Mouse (Mus musculus) thymus, postnatal 25 days (tissue): Measurements from ENCODE around the gene 4932415D10Rik.
A peak's percentile ranks its signal among the peaks of the same experiment; 100 is the strongest.

Source experiments
- DNase-seq: peaks from one replicate; pipeline ENCODE4 v3.0.0; 2022

The 4932415D10Rik gene

GRCm38 (mm10) chr10:82316482-82316881 is at the start of gene 4932415D10Rik:
4932415D10Rik (minus strand) TSS chr10:82316582.
- no peak for DNase-seq

- no peak for DNase-seq
Observed at GRCm38 (mm10) chr10:82361911-82362310, 45.5 kb upstream of the 4932415D10Rik start.

- no peak for DNase-seq
Observed at GRCm38 (mm10) chr10:82355401-82355800, 39.0 kb upstream of the 4932415D10Rik start.

- peak; percentile 89 for DNase-seq
Observed at GRCm38 (mm10) chr10:82354083-82355010, 38.0 kb upstream of the 4932415D10Rik start, which contains the start of gene Gm4924. Gm4924 (plus strand) TSS chr10:82354255.

- DNase-seq: no peak
Observed at GRCm38 (mm10) chr10:82329826-82330225, 13.4 kb upstream of the 4932415D10Rik start.

GRCm38 (mm10) chr10:82320134-82320533 is 3.8 kb upstream of the 4932415D10Rik start:
- DNase-seq: no peak

GRCm38 (mm10) chr10:82296440-82296839 is 19.9 kb downstream of the 4932415D10Rik start:
- DNase-seq: no peak

GRCm38 (mm10) chr10:82257331-82257730 is 59.1 kb downstream of the 4932415D10Rik start:
- no peak for DNase-seq

GRCm38 (mm10) chr10:82245021-82245420 is 71.4 kb downstream of the 4932415D10Rik start:
- no peak for DNase-seq

- DNase-seq: no peak
Observed at GRCm38 (mm10) chr10:82241401-82241788, 75.0 kb downstream of the 4932415D10Rik start.

- peak; percentile 72 for DNase-seq
Observed at GRCm38 (mm10) chr10:82240742-82241400, 75.5 kb downstream of the 4932415D10Rik start, which contains the start of gene Zfp938. Zfp938 (minus strand) TSS chr10:82241280.
